Mouse (Mus musculus): ENCODE data around the gene Sult1c1. TPM values are rescaled to one million over a fixed set of nuclear protein-coding genes. Genes with fewer than 3 reads are reported as not detected.

Sult1c1 gene
- polyA plus RNA-seq (2012; rRNA removed), result not detected in 2 replicates

DNA sequence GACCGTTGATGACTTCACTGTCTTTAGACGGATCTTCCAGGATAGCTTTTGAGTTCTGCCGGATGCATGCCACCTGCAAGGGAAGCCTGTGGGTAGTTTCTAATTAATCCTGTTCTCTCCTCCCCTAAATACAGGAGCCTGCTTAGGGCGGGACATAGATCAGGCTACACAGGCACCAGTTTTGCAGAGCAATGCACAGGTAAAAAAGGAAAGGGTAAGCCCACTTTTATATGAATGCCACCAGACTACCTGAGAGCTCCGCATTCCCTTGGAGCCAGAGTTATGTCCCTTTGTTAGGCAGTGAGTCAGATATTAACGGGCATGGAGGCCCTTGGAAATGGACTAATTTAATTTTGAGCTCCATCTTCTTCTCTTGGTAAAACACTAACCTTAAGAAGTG is at the start of gene Sult1c1:
Gene Sult1c1, minus strand, starts transcription at position 101 of the 400 bp plus-strand sequence.

Other genes starting within 250 kb of the Sult1c1 start
- gene Sult1c2, start 144.3 kb downstream of the Sult1c1 start, polyA plus RNA-seq (2012; rRNA removed), result not detected in 2 replicates

Data from central nervous system, embryonic 11.5 days (tissue).